ENCODE assay signal across 8 mouse cellular contexts in genomic region chr11:93762832-93763530, GRCm38 (mm10).
DNase-seq lines count a peak whose midpoint lies in the region; ATAC-seq and TF ChIP-seq lines count a peak whose summit lies in the region.

No protein-coding gene starts in this region.

- H3K9me3 ChIP-seq in heart, postnatal 0 days (replicated peaks; ENCODE audit: control insufficient read depth, low read length), result 0 out of 2 replicates have a peak, but pooled peaks cover 3% of the 10 kb centered on the region
- H3K9me3 ChIP-seq in liver, postnatal 0 days (ENCODE audit: low read length), result no peaks in the 10 kb centered on the region

- WGBS in heart, postnatal 0 days, result 21% methylated on average over 18 of the region's 18 CpGs
- WGBS in liver, postnatal 0 days (ENCODE audit: insufficient replicate concordance), result 18% methylated on average over 18 of the region's 18 CpGs

- H3K9ac ChIP-seq in heart, postnatal 0 days (replicated peaks; ENCODE audit: low read depth, low read length), result no peak overlapping the region
- H3K9ac ChIP-seq in liver, postnatal 0 days (replicated peaks), result no peak overlapping the region

- peak; percentile 44 for TF ChIP-seq CTCF in heart, postnatal 0 days (IDR thresholded peaks at IDR 0.05; ENCODE audit: low read depth)
- peak; percentile 48 for TF ChIP-seq CTCF in liver, postnatal 0 days (IDR thresholded peaks at IDR 0.05; ENCODE audit: low read depth)

- no peak for TF ChIP-seq EP300 in heart, postnatal 0 days (IDR thresholded peaks at IDR 0.05; ENCODE audit: low read depth)
- TF ChIP-seq EP300 in liver, postnatal 0 days (IDR thresholded peaks at IDR 0.05; ENCODE audit: low read depth), result no peak

- H3K27me3 ChIP-seq in heart, postnatal 0 days (ENCODE audit: control insufficient read depth, insufficient read depth, low read length), result no peaks in the 10 kb centered on the region
- H3K27me3 ChIP-seq in liver, postnatal 0 days (ENCODE audit: insufficient read depth, low read length), result no peaks in the 10 kb centered on the region

- no peak overlapping the region for H3K4me3 ChIP-seq in heart, postnatal 0 days (ENCODE audit: low read depth, low read length)
- no peak overlapping the region for H3K4me3 ChIP-seq in liver, postnatal 0 days (ENCODE audit: low read depth, low read length)

- DNase-seq in thymus, postnatal 14 days, result peak; percentile 7
- no peak for DNase-seq in thymus, adult 18-20 months
- peak; percentile 77 for DNase-seq in embryo, embryonic 11 days
- DNase-seq in heart, postnatal 0 days (ENCODE audit: low spot score), result no peak
- DNase-seq in kidney, postnatal 36 days, result peak; percentile 75 to 78
- DNase-seq in liver, postnatal 0 days, result peak; percentile 18
- DNase-seq in right cerebral cortex, postnatal 14 days, result peak; percentile 73
- DNase-seq in spleen, postnatal 10 days (ENCODE audit: low spot score in 2 of 2), result no peak

- no peaks in the 10 kb centered on the region for H3K4me1 ChIP-seq in heart, postnatal 0 days (ENCODE audit: control insufficient read depth, insufficient read depth)
- H3K4me1 ChIP-seq in liver, postnatal 0 days (ENCODE audit: insufficient read depth), result no peaks in the 10 kb centered on the region

- no peak overlapping the region for H3K4me2 ChIP-seq in heart, postnatal 0 days (ENCODE audit: low read depth, low read length)
- H3K4me2 ChIP-seq in liver, postnatal 0 days (ENCODE audit: low read depth, low read length), result no peak overlapping the region

- no peaks in the 10 kb centered on the region for H3K36me3 ChIP-seq in heart, postnatal 0 days (replicated peaks; ENCODE audit: control insufficient read depth, insufficient read depth, low read length)
- H3K36me3 ChIP-seq in liver, postnatal 0 days (replicated peaks; ENCODE audit: insufficient read depth, low read length), result no peaks in the 10 kb centered on the region

- no peak for ATAC-seq in heart, postnatal 0 days (ENCODE audit: insufficient read depth, low read depth)
- ATAC-seq in liver, postnatal 0 days, result no peak

- no peak overlapping the region for H3K27ac ChIP-seq in heart, postnatal 0 days (ENCODE audit: low read depth)
- no peak overlapping the region for H3K27ac ChIP-seq in liver, postnatal 0 days (ENCODE audit: low read depth)

Comparison
In these comparisons a context has a peak if more than half of its experiments do, and no peak if none do; other contexts are left out.
1. DNase-seq: peak in thymus, postnatal 14 days (single experiment), embryo, embryonic 11 days (single experiment), kidney, postnatal 36 days (2 of 2), liver, postnatal 0 days (single experiment) and right cerebral cortex, postnatal 14 days (single experiment); none in thymus, adult 18-20 months (0 of 2), heart, postnatal 0 days (single experiment) and spleen, postnatal 10 days (0 of 2).